Mouse (Mus musculus): Measurements from ENCODE around the gene Safb. TPM values are rescaled to one million over a fixed set of nuclear protein-coding genes. Genes with fewer than 3 reads are reported as not detected.

The Safb gene
- polyA plus RNA-seq, 1 experiment from 2014 or later: 119 TPM

- ATAC-seq (ENCODE audit: insufficient number of reproducible peaks, low FRiP score, low TSS enrichment, low read depth): no peak
- 93% methylated on average over 1 of the region's 1 CpGs for WGBS
- H3K27me3 ChIP-seq (ENCODE audit: control insufficient read depth, insufficient read depth, low read length): no peaks in the 10 kb centered on the region
- no peak overlapping the region for H3K27ac ChIP-seq (replicated peaks; ENCODE audit: low read depth, low read length)
- H3K9me3 ChIP-seq (ENCODE audit: control insufficient read depth, low read length): no peaks in the 10 kb centered on the region
- H3K9ac ChIP-seq (ENCODE audit: low read length): no peak overlapping the region
- H3K4me2 ChIP-seq (ENCODE audit: low read depth, severe bottlenecking): no peak overlapping the region
- no peaks in the 10 kb centered on the region for H3K4me1 ChIP-seq (ENCODE audit: control insufficient read depth, insufficient read depth, low read length)
- DNase-seq (ENCODE audit: low spot score): no peak
- H3K36me3 ChIP-seq (ENCODE audit: control insufficient read depth, insufficient read depth, low read length): peaks cover 50% of the 10 kb centered on the region
- no peak overlapping the region for H3K4me3 ChIP-seq (ENCODE audit: low read depth, low read length)
These were observed 12.5 kb upstream of the Safb start for GRCm38 (mm10) chr17:56572154-56572553.

GRCm38 (mm10) chr17:56572939-56573338, 11.7 kb upstream of the Safb start:
- peaks cover 50% of the 10 kb centered on the region for H3K36me3 ChIP-seq (ENCODE audit: control insufficient read depth, insufficient read depth, low read length)
- no peaks in the 10 kb centered on the region for H3K27me3 ChIP-seq (ENCODE audit: control insufficient read depth, insufficient read depth, low read length)
- ATAC-seq (ENCODE audit: insufficient number of reproducible peaks, low FRiP score, low TSS enrichment, low read depth) (no peak), DNase-seq (ENCODE audit: low spot score) (no peak)
- no peaks in the 10 kb centered on the region for H3K9me3 ChIP-seq (ENCODE audit: control insufficient read depth, low read length)
- H3K4me2 ChIP-seq (ENCODE audit: low read depth, severe bottlenecking): no peak overlapping the region
- H3K9ac ChIP-seq (ENCODE audit: low read length): no peak overlapping the region
- H3K4me1 ChIP-seq (ENCODE audit: control insufficient read depth, insufficient read depth, low read length): no peaks in the 10 kb centered on the region
- H3K27ac ChIP-seq (replicated peaks; ENCODE audit: low read depth, low read length): no peak overlapping the region
- 90% methylated on average over 3 of the region's 3 CpGs for WGBS
- no peak overlapping the region for H3K4me3 ChIP-seq (ENCODE audit: low read depth, low read length)

GRCm38 (mm10) chr17:56583071-56583470, 1.6 kb upstream of the Safb start:
- no peak for ATAC-seq (ENCODE audit: insufficient number of reproducible peaks, low FRiP score, low TSS enrichment, low read depth)
- Histone ChIP-seq H3K9me3 (ENCODE audit: control insufficient read depth, low read length) (no peaks in the 10 kb centered on the region), H3K9ac (ENCODE audit: low read length) (peak overlapping the region; percentile 86), H3K4me3 (ENCODE audit: low read depth, low read length) (peak overlapping the region; percentile 96), H3K36me3 (ENCODE audit: control insufficient read depth, insufficient read depth, low read length) (peaks cover 36% of the 10 kb centered on the region), H3K27ac (replicated peaks; ENCODE audit: low read depth, low read length) (no peak overlapping the region), H3K27me3 (ENCODE audit: control insufficient read depth, insufficient read depth, low read length) (no peaks in the 10 kb centered on the region), H3K4me2 (ENCODE audit: low read depth, severe bottlenecking) (peak overlapping the region; percentile 89), H3K4me1 (ENCODE audit: control insufficient read depth, insufficient read depth, low read length) (peaks cover 26% of the 10 kb centered on the region)
- no peak for DNase-seq (ENCODE audit: low spot score)
- WGBS: 79% methylated on average over 1 of the region's 1 CpGs

- H3K9me3 ChIP-seq (ENCODE audit: control insufficient read depth, low read length): no peaks in the 10 kb centered on the region
- H3K27me3 ChIP-seq (ENCODE audit: control insufficient read depth, insufficient read depth, low read length): no peaks in the 10 kb centered on the region
- H3K4me1 ChIP-seq (ENCODE audit: control insufficient read depth, insufficient read depth, low read length): peaks cover 26% of the 10 kb centered on the region
- peak; percentile 14 for ATAC-seq (ENCODE audit: insufficient number of reproducible peaks, low FRiP score, low TSS enrichment, low read depth)
- peaks cover 34% of the 10 kb centered on the region for H3K36me3 ChIP-seq (ENCODE audit: control insufficient read depth, insufficient read depth, low read length)
- peak overlapping the region; percentile 89 for H3K4me2 ChIP-seq (ENCODE audit: low read depth, severe bottlenecking)
- peak overlapping the region; percentile 87 for H3K27ac ChIP-seq (replicated peaks; ENCODE audit: low read depth, low read length)
- DNase-seq (ENCODE audit: low spot score): no peak
- H3K9ac ChIP-seq (ENCODE audit: low read length): peak overlapping the region; percentile 86
- peak overlapping the region; percentile 96 for H3K4me3 ChIP-seq (ENCODE audit: low read depth, low read length)
- WGBS: 5% methylated on average over 33 of the region's 33 CpGs
These were observed 891 bp upstream of the Safb start for GRCm38 (mm10) chr17:56583611-56584256.

GRCm38 (mm10) chr17:56585171-56585821, 671 bp downstream of the Safb start:
- ATAC-seq (ENCODE audit: insufficient number of reproducible peaks, low FRiP score, low TSS enrichment, low read depth) (no peak), DNase-seq (ENCODE audit: low spot score) (no peak)
- Histone ChIP-seq H3K9me3 (ENCODE audit: control insufficient read depth, low read length) (no peaks in the 10 kb centered on the region), H3K9ac (ENCODE audit: low read length) (peak overlapping the region; percentile 91), H3K27me3 (ENCODE audit: control insufficient read depth, insufficient read depth, low read length) (no peaks in the 10 kb centered on the region), H3K36me3 (ENCODE audit: control insufficient read depth, insufficient read depth, low read length) (peaks cover 39% of the 10 kb centered on the region), H3K4me3 (ENCODE audit: low read depth, low read length) (peak overlapping the region; percentile 96), H3K27ac (replicated peaks; ENCODE audit: low read depth, low read length) (peak overlapping the region; percentile 84), H3K4me2 (ENCODE audit: low read depth, severe bottlenecking) (peak overlapping the region; percentile 80), H3K4me1 (ENCODE audit: control insufficient read depth, insufficient read depth, low read length) (peaks cover 26% of the 10 kb centered on the region)
- under 1% methylated on average over 51 of the region's 61 CpGs for WGBS

GRCm38 (mm10) chr17:56587773-56588172, 3.1 kb downstream of the Safb start:
- peak overlapping the region; percentile 30; the same call in 1 of the 2 replicates for H3K9ac ChIP-seq (ENCODE audit: low read length)
- no peaks in the 10 kb centered on the region for H3K9me3 ChIP-seq (ENCODE audit: control insufficient read depth, low read length)
- no peak for ATAC-seq (ENCODE audit: insufficient number of reproducible peaks, low FRiP score, low TSS enrichment, low read depth)
- no peak overlapping the region for H3K4me3 ChIP-seq (ENCODE audit: low read depth, low read length)
- peaks cover 23% of the 10 kb centered on the region for H3K4me1 ChIP-seq (ENCODE audit: control insufficient read depth, insufficient read depth, low read length)
- no peak for DNase-seq (ENCODE audit: low spot score)
- H3K36me3 ChIP-seq (ENCODE audit: control insufficient read depth, insufficient read depth, low read length): peaks cover 40% of the 10 kb centered on the region
- no peak overlapping the region for H3K27ac ChIP-seq (replicated peaks; ENCODE audit: low read depth, low read length)
- H3K4me2 ChIP-seq (ENCODE audit: low read depth, severe bottlenecking): no peak overlapping the region
- H3K27me3 ChIP-seq (ENCODE audit: control insufficient read depth, insufficient read depth, low read length): no peaks in the 10 kb centered on the region
- WGBS: 73% methylated on average over 1 of the region's 1 CpGs

GRCm38 (mm10) chr17:56588921-56589320, 4.3 kb downstream of the Safb start:
- ATAC-seq (ENCODE audit: insufficient number of reproducible peaks, low FRiP score, low TSS enrichment, low read depth) (no peak), DNase-seq (ENCODE audit: low spot score) (no peak)
- Histone ChIP-seq H3K27me3 (ENCODE audit: control insufficient read depth, insufficient read depth, low read length) (no peaks in the 10 kb centered on the region), H3K9ac (ENCODE audit: low read length) (no peak overlapping the region), H3K9me3 (ENCODE audit: control insufficient read depth, low read length) (no peaks in the 10 kb centered on the region), H3K4me2 (ENCODE audit: low read depth, severe bottlenecking) (no peak overlapping the region), H3K36me3 (ENCODE audit: control insufficient read depth, insufficient read depth, low read length) (peaks cover 51% of the 10 kb centered on the region), H3K4me1 (ENCODE audit: control insufficient read depth, insufficient read depth, low read length) (peaks cover 16% of the 10 kb centered on the region), H3K4me3 (ENCODE audit: low read depth, low read length) (no peak overlapping the region), H3K27ac (replicated peaks; ENCODE audit: low read depth, low read length) (no peak overlapping the region)
- WGBS: 96% methylated on average over 4 of the region's 4 CpGs

- DNase-seq (ENCODE audit: low spot score) (no peak), ATAC-seq (ENCODE audit: insufficient number of reproducible peaks, low FRiP score, low TSS enrichment, low read depth) (no peak)
- Histone ChIP-seq H3K27ac (replicated peaks; ENCODE audit: low read depth, low read length) (no peak overlapping the region), H3K9me3 (ENCODE audit: control insufficient read depth, low read length) (no peaks in the 10 kb centered on the region), H3K36me3 (ENCODE audit: control insufficient read depth, insufficient read depth, low read length) (peaks cover 73% of the 10 kb centered on the region), H3K4me3 (ENCODE audit: low read depth, low read length) (no peak overlapping the region), H3K4me2 (ENCODE audit: low read depth, severe bottlenecking) (no peak overlapping the region), H3K9ac (ENCODE audit: low read length) (no peak overlapping the region), H3K4me1 (ENCODE audit: control insufficient read depth, insufficient read depth, low read length) (no peaks in the 10 kb centered on the region), H3K27me3 (ENCODE audit: control insufficient read depth, insufficient read depth, low read length) (no peaks in the 10 kb centered on the region)
These were observed 7.9 kb downstream of the Safb start for GRCm38 (mm10) chr17:56592553-56592952.

All from limb, embryonic 11.5 days (tissue).